Mouse (Mus musculus) small intestine, adult 2 months (tissue): ENCODE data around the gene Gstp1.
"Not testable (repeated sequence)": the region's sequence is repeated elsewhere in the genome, so short reads cannot be mapped to it uniquely, and the experiment has no call there.

Experiments used
- CTCF ChIP-seq: fragments of 200-500 bp; IDR thresholded peaks from 2 replicates; pipeline ENCODE4 v1.5.1; 2012; ENCODE audit warnings: low read depth, mild to moderate bottlenecking, control low read depth, inconsistent platforms, low read length, moderate library complexity, mixed read lengths; ENCODE audit not compliant: insufficient replicate concordance, insufficient read length; ENCODE audit errors: extremely low read depth
- POLR2A ChIP-seq: fragments of 200-500 bp; IDR thresholded peaks from 2 replicates; pipeline ENCODE4 v1.6.1; 2012; ENCODE audit warnings: low read depth, mild to moderate bottlenecking, control low read depth, inconsistent platforms, low read length, moderate library complexity

- TF ChIP-seq CTCF, POLR2A: not testable (repeated sequence)
Measured at GRCm38 (mm10) chr19:4044109-4044508, 6.3 kb upstream of the Gstp1 start.
